Mouse (Mus musculus): Measurements from ENCODE around the gene Cacng8. TPM values are rescaled to one million over a fixed set of nuclear protein-coding genes. Genes with fewer than 3 reads are reported as not detected.

Gene Cacng8
- total and polyA plus RNA-seq, 3 experiments, result 5.6 to 9.2 TPM; not detected in 1

- Histone ChIP-seq H3K4me3 (ENCODE audit: control insufficient read depth in 1 of 2, insufficient read depth in 1 of 2, low read depth in 2 of 2, low read length in 2 of 2) (no peak overlapping the region), H3K27me3 (ENCODE audit: control insufficient read depth in 1 of 2, insufficient read depth in 2 of 2, low read length in 2 of 2) (peaks cover 0 to 2% of the 10 kb centered on the region in 2 experiments; a peak in 1 of 4 replicates), H3K4me1 (ENCODE audit: control insufficient read depth in 1 of 2, insufficient read depth in 2 of 2, low read length in 2 of 2) (peaks cover 0 to 6% of the 10 kb centered on the region in 2 experiments; a peak in 2 of 4 replicates), H3K9me3 (replicated peaks; ENCODE audit: insufficient read depth, low read length) (no peaks in the 10 kb centered on the region), H3K27ac (ENCODE audit: control insufficient read depth, low read depth, low read length) (no peak overlapping the region), H3K36me3 (ENCODE audit: control insufficient read depth in 1 of 2, insufficient read depth in 2 of 2, low read length in 2 of 2) (no peaks in the 10 kb centered on the region; a peak in 1 of 4 replicates), H3K9ac (ENCODE audit: control insufficient read depth, low read depth, low read length, poor library complexity, severe bottlenecking) (no peak overlapping the region), H3K79me2 (ENCODE audit: control insufficient read depth, insufficient read depth, low read length, poor library complexity) (no peaks in the 10 kb centered on the region)
- TF ChIP-seq POLR2AphosphoS2 (IDR thresholded peaks at IDR 0.05; ENCODE audit: low read length), result no peak
- no peak for TF ChIP-seq ZKSCAN1 (IDR thresholded peaks at IDR 0.05; ENCODE audit: low read depth, low read length)
- TF ChIP-seq MAZ (IDR thresholded peaks at IDR 0.05; ENCODE audit: low read depth, low read length), result no peak
- TF ChIP-seq TBP (IDR thresholded peaks at IDR 0.05; ENCODE audit: low read depth, low read length), result no peak
- TF ChIP-seq UBTF (IDR thresholded peaks at IDR 0.05; ENCODE audit: borderline replicate concordance, insufficient read depth, low read depth, low read length), result no peak
- TF ChIP-seq USF2 (IDR thresholded peaks at IDR 0.05; ENCODE audit: borderline replicate concordance in 1 of 2, insufficient read depth in 1 of 2, low read depth in 1 of 2, low read length in 2 of 2), result no peak
- no peak for TF ChIP-seq POLR2A (IDR thresholded peaks at IDR 0.05; ENCODE audit: control insufficient read depth in 1 of 2, insufficient read depth in 1 of 2, low read depth in 1 of 2, low read length in 2 of 2, poor library complexity in 1 of 2)
- no peak for TF ChIP-seq JUND (IDR thresholded peaks at IDR 0.05; ENCODE audit: low read depth, low read length)
- no peak for TF ChIP-seq ELF1 (IDR thresholded peaks at IDR 0.05; ENCODE audit: low read depth, low read length)
- no peak for TF ChIP-seq MXI1 (IDR thresholded peaks at IDR 0.05; ENCODE audit: low read depth, low read length)
- no peak for TF ChIP-seq EP300 (IDR thresholded peaks at IDR 0.05; ENCODE audit: low read depth in 1 of 2, low read length in 2 of 2)
- no peak for TF ChIP-seq CTCF (IDR thresholded peaks at IDR 0.05 in 2 of 3, conservative IDR thresholded peaks at IDR 0.05 in 1 of 3; ENCODE audit: control insufficient read depth in 1 of 3, insufficient read depth in 1 of 3, low read depth in 2 of 3, low read length in 3 of 3, poor library complexity in 1 of 3, severe bottlenecking in 1 of 3)
- DNase-seq (ENCODE audit: low read depth, low spot score), result no peak
Observed at GRCm38 (mm10) chr7:3437941-3438340, 47.5 kb downstream of the Cacng8 start.

GRCm38 (mm10) chr7:3439984-3440383 lies 49.5 kb downstream of the Cacng8 start:
- TF ChIP-seq POLR2A (IDR thresholded peaks at IDR 0.05; ENCODE audit: control insufficient read depth in 1 of 2, insufficient read depth in 1 of 2, low read depth in 1 of 2, low read length in 2 of 2, poor library complexity in 1 of 2) (no peak), TCF12 (IDR thresholded peaks at IDR 0.05; ENCODE audit: low read depth, low read length) (no peak), CHD1 (IDR thresholded peaks at IDR 0.05; ENCODE audit: low read depth, low read length) (no peak), ETS1 (IDR thresholded peaks at IDR 0.05; ENCODE audit: low read depth, low read length) (no peak), CTCF (IDR thresholded peaks at IDR 0.05 in 2 of 3, conservative IDR thresholded peaks at IDR 0.05 in 1 of 3; ENCODE audit: control insufficient read depth in 1 of 3, insufficient read depth in 1 of 3, low read depth in 2 of 3, low read length in 3 of 3, poor library complexity in 1 of 3, severe bottlenecking in 1 of 3) (no peak; a peak in 1 of 6 replicates), UBTF (IDR thresholded peaks at IDR 0.05; ENCODE audit: borderline replicate concordance, insufficient read depth, low read depth, low read length) (no peak), SMC3 (IDR thresholded peaks at IDR 0.05; ENCODE audit: low read depth, low read length) (no peak), USF2 (IDR thresholded peaks at IDR 0.05; ENCODE audit: borderline replicate concordance in 1 of 2, insufficient read depth in 1 of 2, low read depth in 1 of 2, low read length in 2 of 2) (no peak), USF1 (IDR thresholded peaks at IDR 0.05; ENCODE audit: low read depth, low read length) (no peak), KAT2A (conservative IDR thresholded peaks at IDR 0.05; ENCODE audit: low read depth, low read length) (no peak), SIN3A (IDR thresholded peaks at IDR 0.05; ENCODE audit: low read length) (no peak), MAZ (IDR thresholded peaks at IDR 0.05; ENCODE audit: low read depth, low read length) (no peak), HCFC1 (IDR thresholded peaks at IDR 0.05; ENCODE audit: low read depth, low read length) (no peak), MYC (IDR thresholded peaks at IDR 0.05; ENCODE audit: low read depth, low read length) (no peak), CHD2 (IDR thresholded peaks at IDR 0.05; ENCODE audit: low read length) (no peak), POLR2AphosphoS2 (IDR thresholded peaks at IDR 0.05; ENCODE audit: low read length) (no peak), ELF1 (IDR thresholded peaks at IDR 0.05; ENCODE audit: low read depth, low read length) (no peak), MEF2A (IDR thresholded peaks at IDR 0.05; ENCODE audit: extremely low read depth, insufficient replicate concordance, low read depth, low read length, poor library complexity, severe bottlenecking) (no peak), RAD21 (IDR thresholded peaks at IDR 0.05; ENCODE audit: low read depth, low read length) (no peak)
- no peak for DNase-seq (ENCODE audit: low read depth, low spot score)
- no peaks in the 10 kb centered on the region; a peak in 1 of 4 replicates for H3K36me3 ChIP-seq (ENCODE audit: control insufficient read depth in 1 of 2, insufficient read depth in 2 of 2, low read length in 2 of 2)
- no peak overlapping the region for H3K9ac ChIP-seq (ENCODE audit: control insufficient read depth, low read depth, low read length, poor library complexity, severe bottlenecking)
- no peak overlapping the region for H3K27ac ChIP-seq (ENCODE audit: control insufficient read depth, low read depth, low read length)
- no peak overlapping the region for H3K4me3 ChIP-seq (ENCODE audit: control insufficient read depth in 1 of 2, insufficient read depth in 1 of 2, low read depth in 2 of 2, low read length in 2 of 2)
- peaks cover 0 to 6% of the 10 kb centered on the region in 2 experiments; a peak in 2 of 4 replicates for H3K4me1 ChIP-seq (ENCODE audit: control insufficient read depth in 1 of 2, insufficient read depth in 2 of 2, low read length in 2 of 2)
- no peaks in the 10 kb centered on the region for H3K79me2 ChIP-seq (ENCODE audit: control insufficient read depth, insufficient read depth, low read length, poor library complexity)
- peaks cover 0 to 2% of the 10 kb centered on the region in 2 experiments; a peak in 1 of 4 replicates for H3K27me3 ChIP-seq (ENCODE audit: control insufficient read depth in 1 of 2, insufficient read depth in 2 of 2, low read length in 2 of 2)
- H3K9me3 ChIP-seq (replicated peaks; ENCODE audit: insufficient read depth, low read length), result no peaks in the 10 kb centered on the region

All from MEL (cell line).